Mouse (Mus musculus): Measurements from ENCODE around the gene Hamp2.
A peak's percentile ranks its signal among the peaks of the same experiment; 100 is the strongest.

Hamp2 gene

DNA sequence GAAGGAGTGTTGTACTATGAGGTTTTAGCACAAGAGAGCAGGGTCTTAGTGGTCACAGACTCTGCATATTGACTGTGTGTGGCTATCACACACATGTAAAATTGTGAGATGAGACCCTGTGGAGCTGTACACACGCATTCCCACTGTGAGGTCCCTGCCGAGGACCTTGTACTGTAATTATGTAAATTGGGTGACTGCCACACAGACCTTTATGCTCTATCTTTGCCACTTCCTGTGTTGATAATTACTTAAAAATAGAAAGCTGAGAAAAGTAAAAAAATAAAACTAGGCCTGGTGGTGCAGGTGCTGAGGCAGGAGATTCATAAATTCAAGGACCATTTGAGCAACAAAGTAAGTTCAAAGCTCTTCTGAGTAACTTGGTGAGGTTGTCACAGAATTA is 33.8 kb downstream of the Hamp2 start:
- no peak for DNase-seq

DNA sequence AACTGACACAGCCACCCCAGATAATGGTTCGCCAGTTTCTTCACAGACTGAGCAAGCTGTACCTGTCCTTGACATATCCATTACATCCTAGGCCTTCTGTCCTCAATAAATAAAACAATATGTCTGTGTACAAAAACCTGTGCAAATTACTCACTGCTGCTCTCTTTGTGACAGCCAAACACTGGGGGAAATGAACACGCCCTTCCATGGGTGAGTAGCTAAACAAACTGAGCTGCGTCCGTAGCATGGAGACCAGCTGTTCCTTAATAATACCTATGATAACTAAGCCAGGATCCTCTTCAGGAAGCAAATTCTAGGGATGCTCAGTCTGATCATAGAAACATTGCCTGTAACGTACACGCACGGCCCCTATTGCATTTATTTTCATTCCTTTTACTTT is 35.7 kb downstream of the Hamp2 start:
- no peak for DNase-seq

DNA sequence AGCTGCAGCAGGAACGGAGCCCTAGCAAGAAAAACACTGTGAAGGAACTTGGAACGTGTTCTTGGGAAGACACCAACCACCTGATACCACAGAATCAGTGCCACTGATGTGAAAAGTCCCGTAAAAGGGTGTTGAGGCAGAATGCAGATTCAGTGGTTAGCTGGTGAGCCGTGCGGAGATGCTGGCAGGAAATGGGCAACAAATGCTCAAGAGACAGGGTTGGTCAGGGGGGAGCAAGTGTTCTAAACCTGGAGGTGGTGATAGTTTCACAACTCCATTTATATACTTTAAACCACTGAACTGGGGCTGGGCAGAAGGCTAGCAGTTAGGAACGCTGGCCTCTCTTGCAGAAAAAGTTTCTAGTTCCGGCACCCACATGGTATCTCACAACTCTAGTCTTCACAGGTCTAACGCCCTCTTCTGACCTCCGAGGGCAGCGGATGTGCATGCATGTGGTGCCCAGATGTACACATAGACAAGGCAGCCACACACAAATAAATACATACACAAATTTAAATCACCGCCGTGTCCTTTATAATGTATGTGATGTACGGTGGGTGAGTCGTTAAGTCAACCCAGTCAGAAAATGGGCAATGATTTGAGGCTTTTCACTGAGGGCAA is 36.8 kb downstream of the Hamp2 start:
- no peak for DNase-seq

DNA sequence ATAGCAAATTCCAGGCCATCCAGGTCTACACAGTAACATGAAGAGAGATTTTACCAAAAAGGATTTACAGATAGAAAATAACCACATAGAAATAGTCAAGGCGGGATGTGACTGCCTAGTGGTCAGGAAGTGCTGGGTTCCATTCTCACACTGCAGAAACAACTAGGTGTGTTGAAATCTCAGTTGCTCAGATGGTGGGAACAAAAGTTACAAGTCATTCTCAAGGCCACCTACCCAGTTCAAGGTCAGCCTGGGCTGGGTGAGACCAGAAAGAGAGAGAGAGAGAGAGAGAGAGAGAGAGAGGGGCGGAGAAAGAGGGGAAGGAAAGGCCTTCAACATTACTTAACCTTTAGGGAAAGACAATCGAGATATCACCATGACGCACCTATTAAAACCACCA is 37.6 kb downstream of the Hamp2 start:
- DNase-seq, result no peak

DNA sequence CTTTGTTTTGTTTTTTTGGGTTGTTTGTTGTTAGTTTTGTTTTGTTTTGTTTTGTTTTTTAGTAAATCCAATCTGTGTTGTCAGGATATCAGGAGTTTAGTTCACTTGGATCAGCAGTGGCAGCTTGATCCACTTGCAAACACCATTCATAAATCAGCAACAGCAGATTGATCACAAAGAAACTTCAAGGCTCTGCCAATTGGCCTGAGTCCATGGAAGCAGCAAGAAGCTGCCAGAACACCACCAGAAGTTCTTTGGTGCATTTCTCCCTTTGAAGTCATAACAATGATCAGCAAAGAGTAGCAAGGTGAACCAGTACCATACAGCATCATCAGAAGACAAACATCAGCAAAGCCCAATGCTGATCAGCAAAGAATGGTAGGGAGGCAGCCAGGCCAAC is 40.4 kb downstream of the Hamp2 start:
- no peak for DNase-seq

DNA sequence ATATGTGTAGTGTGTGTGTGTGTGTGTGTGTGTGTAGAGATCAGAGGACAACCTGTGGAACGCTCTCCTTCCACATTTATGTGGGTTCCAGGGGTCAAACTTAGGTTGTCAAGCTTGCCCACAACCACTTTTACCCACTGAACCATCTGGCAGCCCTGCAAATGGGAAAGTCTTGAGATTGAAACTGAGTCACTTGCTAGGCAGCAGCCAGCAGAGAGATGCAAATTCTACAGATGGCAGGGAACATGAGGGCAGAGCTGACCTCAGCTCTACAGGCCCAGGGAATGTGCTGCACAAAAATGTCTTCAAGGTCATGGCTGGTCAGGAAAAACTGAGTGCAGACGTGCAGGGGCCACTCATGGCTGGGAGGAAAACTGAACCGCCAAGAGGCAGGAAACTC is 43.1 kb downstream of the Hamp2 start:
- no peak for DNase-seq

DNA sequence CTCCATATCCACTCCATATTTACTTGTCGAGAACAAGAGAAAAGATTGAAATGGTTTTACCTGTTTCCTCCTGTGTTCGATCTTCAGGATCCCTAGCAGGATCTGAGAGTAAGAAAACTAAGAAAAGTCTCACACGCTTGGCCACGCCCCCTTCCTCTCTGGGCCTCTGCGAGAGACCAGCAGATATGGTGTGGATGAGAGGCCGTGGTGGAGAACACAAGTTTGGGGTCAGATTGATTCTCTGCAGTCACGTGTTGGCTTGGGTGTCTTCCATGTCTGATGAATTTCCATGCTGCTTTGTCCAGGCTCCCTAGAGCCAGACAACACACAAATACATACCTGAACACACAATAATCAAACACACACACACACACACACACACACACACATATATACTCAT is 44.3 kb downstream of the Hamp2 start, which contains the start of gene Cd22:
TSS of gene Cd22 (minus strand) at position 167 of the 400 bp plus-strand sequence.
- no peak for DNase-seq

DNA sequence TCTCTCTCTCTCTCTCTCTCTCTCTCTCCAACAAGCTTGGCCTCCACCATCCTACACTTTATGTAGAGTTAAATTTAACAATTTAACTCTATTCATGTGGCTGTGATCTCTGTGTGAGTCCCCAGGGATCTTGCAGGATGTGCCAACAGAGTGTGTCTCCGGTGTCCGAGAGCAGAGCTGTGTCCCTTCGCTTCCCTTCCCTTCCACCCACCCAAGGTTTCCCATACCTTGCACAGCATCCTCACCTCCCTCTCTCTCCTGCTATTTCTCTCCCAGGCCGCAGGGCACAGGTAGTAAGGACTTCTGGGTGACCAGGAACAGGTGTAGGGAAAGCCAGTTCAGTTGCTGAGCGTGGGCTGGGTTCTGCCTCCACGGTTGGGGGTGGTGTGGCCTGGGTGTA is 45.5 kb downstream of the Hamp2 start:
- no peak for DNase-seq

DNA sequence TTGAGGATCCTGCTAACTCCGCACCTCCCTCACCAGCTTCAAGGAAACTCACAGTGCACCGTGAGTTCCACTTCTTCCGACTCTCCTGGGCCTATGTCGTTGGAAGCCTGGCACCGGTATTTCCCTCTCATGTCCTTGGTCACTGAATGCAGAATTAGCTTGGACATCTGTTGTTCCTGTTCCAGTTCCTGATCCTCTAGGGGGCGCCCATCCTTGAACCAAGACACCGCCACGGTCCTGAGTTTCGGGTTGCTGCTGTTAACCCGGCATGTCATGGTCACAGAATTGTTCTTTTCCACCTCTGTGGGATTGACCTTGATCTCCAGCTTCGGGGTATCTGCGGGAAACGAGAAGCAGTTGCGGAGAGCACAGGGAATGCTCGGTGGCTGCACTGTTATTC is 51.4 kb downstream of the Hamp2 start:
- DNase-seq, result peak; percentile 84

All from retina, postnatal 1 day (tissue).